Comparison of ENCODE assay signal across 8 mouse cellular contexts in the genomic region with DNA sequence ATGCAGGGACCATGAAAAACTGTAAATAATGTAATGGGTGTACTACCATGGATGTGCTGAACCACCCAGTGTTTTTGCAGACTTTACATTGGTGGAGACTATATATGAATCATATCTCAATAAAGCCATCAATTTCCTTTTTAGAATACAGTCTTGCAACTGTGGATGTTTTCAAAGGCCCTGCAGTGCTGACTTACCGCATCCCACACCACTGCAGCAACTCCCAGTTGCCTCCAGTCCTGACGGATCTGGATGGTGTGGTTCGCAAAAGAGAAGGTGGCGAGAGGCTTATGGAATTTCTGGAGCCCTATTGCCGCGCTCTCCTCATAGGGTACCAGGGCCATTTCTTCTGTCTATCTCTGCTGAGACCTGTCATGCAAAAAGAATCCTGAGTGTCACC. TPM values are rescaled to one million over a fixed set of nuclear protein-coding genes. Genes with fewer than 3 reads are reported as not detected.
DNase-seq lines count a peak whose midpoint lies in the region; ATAC-seq and TF ChIP-seq lines count a peak whose summit lies in the region.

No protein-coding gene starts in this region.

- H3K27ac ChIP-seq in cerebellum, adult 2 months (ENCODE audit: insufficient read depth, low read length): no peak overlapping the region
- no peak overlapping the region for H3K27ac ChIP-seq in forebrain, embryonic 14.5 days (ENCODE audit: low read depth, low read length)
- H3K27ac ChIP-seq in liver, embryonic 12.5 days: peak overlapping the region; percentile 95; the same call in 1 of the 2 replicates

- no peaks in the 10 kb centered on the region for H3K9me3 ChIP-seq in forebrain, embryonic 14.5 days (replicated peaks; ENCODE audit: control insufficient read depth, low read length)
- no peaks in the 10 kb centered on the region for H3K9me3 ChIP-seq in liver, embryonic 12.5 days (replicated peaks)

- peaks cover 9% of the 10 kb centered on the region; the same call in 1 of the 2 replicates for H3K36me3 ChIP-seq in forebrain, embryonic 14.5 days (ENCODE audit: control insufficient read depth, insufficient read depth, low read length)
- peaks cover 19% of the 10 kb centered on the region; the same call in 1 of the 2 replicates for H3K36me3 ChIP-seq in liver, embryonic 12.5 days

- H3K9ac ChIP-seq in forebrain, embryonic 14.5 days (ENCODE audit: low read length): peak overlapping the region; percentile 97
- peak overlapping the region; percentile 88 for H3K9ac ChIP-seq in liver, embryonic 12.5 days

- H3K4me3 ChIP-seq in cerebellum, adult 2 months (replicated peaks; ENCODE audit: insufficient read depth, low read depth, low read length): peak overlapping the region; percentile 90
- peak overlapping the region; percentile 80 for H3K4me3 ChIP-seq in forebrain, embryonic 14.5 days (ENCODE audit: low read depth, low read length)
- H3K4me3 ChIP-seq in liver, embryonic 12.5 days: peak overlapping the region; percentile 81

- peak in 1 of 2 experiments; percentile 8 for DNase-seq in cerebellum, adult 2 months
- no peak for DNase-seq in cerebellum, postnatal 36 days
- peak; percentile 48 for DNase-seq in 3134 (ENCODE audit: extremely low read depth, insufficient read length, low spot score)
- DNase-seq in forebrain, embryonic 14.5 days (ENCODE audit: low spot score): peak; percentile 16
- DNase-seq in adrenal gland, adult (ENCODE audit: inconsistent age in 2 of 2, low spot score in 1 of 2): no peak
- no peak for DNase-seq in frontal cortex, postnatal 14 days (ENCODE audit: low spot score in 2 of 2)
- no peak for DNase-seq in gastrocnemius, postnatal 36 days

- H3K4me2 ChIP-seq in forebrain, embryonic 14.5 days (ENCODE audit: low read length): peak overlapping the region; percentile 71
- H3K4me2 ChIP-seq in liver, embryonic 12.5 days: peak overlapping the region; percentile 90

- TF ChIP-seq CTCF in cerebellum, adult 2 months (IDR thresholded peaks at IDR 0.05; ENCODE audit: borderline replicate concordance, insufficient read depth, low read depth, low read length): no peak

- 31% methylated on average over 6 of the region's 6 CpGs for WGBS in cerebellum, adult 2 months
- WGBS in forebrain, embryonic 14.5 days: 65% methylated on average over 6 of the region's 6 CpGs
- WGBS in liver, embryonic 12.5 days (ENCODE audit: insufficient replicate concordance): 77% methylated on average over 6 of the region's 6 CpGs

- H3K27me3 ChIP-seq in cerebellum, adult 2 months (ENCODE audit: control insufficient read depth, insufficient read depth, low read length): no peaks in the 10 kb centered on the region
- no peaks in the 10 kb centered on the region for H3K27me3 ChIP-seq in forebrain, embryonic 14.5 days (replicated peaks; ENCODE audit: control insufficient read depth, insufficient read depth, low read length)
- no peaks in the 10 kb centered on the region for H3K27me3 ChIP-seq in liver, embryonic 12.5 days (replicated peaks)

- TF ChIP-seq POLR2A in cerebellum, adult 2 months (IDR thresholded peaks at IDR 0.05; ENCODE audit: borderline replicate concordance, insufficient read depth, low read length): no peak

- intact Hi-C loops in gastrocnemius, postnatal 36 days (cut with DNase I): loop anchor here (5.0 kb wide), 3 partner anchors 76 to 91 kb away; a partner anchor contains a TSS

- no peaks in the 10 kb centered on the region; the same call in 1 of the 2 replicates for H3K4me1 ChIP-seq in cerebellum, adult 2 months (ENCODE audit: control insufficient read depth, insufficient read depth, low read length)
- H3K4me1 ChIP-seq in forebrain, embryonic 14.5 days (ENCODE audit: control insufficient read depth, insufficient read depth, low read length): peaks cover 14% of the 10 kb centered on the region
- H3K4me1 ChIP-seq in liver, embryonic 12.5 days: peaks cover 30% of the 10 kb centered on the region

- no peak for ATAC-seq in forebrain, embryonic 14.5 days
- ATAC-seq in liver, embryonic 12.5 days: no peak

RNA-seq across cellular contexts. Expression of a gene that starts 1.0 kb away (rescaled TPM):
- polyA plus RNA-seq in cerebellum, adult 2 months (2012; rRNA removed): 13.0 and 15.6 TPM in 2 replicates
- 23.7 and 25.8 TPM in 2 replicates for polyA plus RNA-seq in forebrain, embryonic 14.5 days (2014; fragmentation: Nextera tagmentation; extraction: Ambion mirVana)
- polyA plus RNA-seq in liver, embryonic 12.5 days (2016; fragmentation: Nextera tagmentation; extraction: Ambion mirVana): 9.2 and 11.1 TPM in 2 replicates
- total RNA-seq in gastrocnemius, postnatal 36 days (2021): 1 to 10 TPM; 5.3 to 7.2 TPM

Comparison
In these comparisons a context has a peak if more than half of its experiments do, and no peak if none do; other contexts are left out.
1. DNase-seq: peak in 3134 (single experiment) and forebrain, embryonic 14.5 days (single experiment); none in cerebellum, postnatal 36 days (0 of 2), adrenal gland, adult (0 of 2), frontal cortex, postnatal 14 days (0 of 2) and gastrocnemius, postnatal 36 days (0 of 2).
2. Peak in every context shown above with its lines, with median percentiles within 50 percentile points of each other: H3K4me3 ChIP-seq.